Comparison of ENCODE assay signal across 8 mouse cellular contexts in genomic region chr9:42520587-42521084, GRCm38 (mm10). TPM values are rescaled to one million over a fixed set of nuclear protein-coding genes. Genes with fewer than 3 reads are reported as not detected.
DNase-seq lines count a peak whose midpoint lies in the region; ATAC-seq lines count a peak whose summit lies in the region.

No protein-coding gene starts in this region.

- peak; percentile 62 for DNase-seq in embryo, embryonic 11 days
- peak; percentile 30 for DNase-seq in kidney, postnatal 14 days
- DNase-seq in thymus, postnatal 4 days: peak; percentile 74

- H3K4me2 ChIP-seq in heart, embryonic 15.5 days: peak overlapping the region; percentile 66
- peak overlapping the region; percentile 52 for H3K4me2 ChIP-seq in liver, embryonic 12.5 days
- H3K4me2 ChIP-seq in neural tube, embryonic 13.5 days: peak overlapping the region; percentile 66

- H3K27ac ChIP-seq in heart, embryonic 15.5 days: no peak overlapping the region
- no peak overlapping the region for H3K27ac ChIP-seq in liver, embryonic 12.5 days
- H3K27ac ChIP-seq in neural tube, embryonic 13.5 days (replicated peaks): peak overlapping the region; percentile 54

- peak overlapping the region; percentile 72 for H3K4me3 ChIP-seq in megakaryocyte, embryonic 14.5 days (replicated peaks)
- H3K4me3 ChIP-seq in heart, embryonic 15.5 days: peak overlapping the region; percentile 40
- 0 out of 2 replicates have a peak overlapping the region, but pooled peaks have one; percentile 13 for H3K4me3 ChIP-seq in liver, embryonic 12.5 days
- H3K4me3 ChIP-seq in neural tube, embryonic 13.5 days: peak overlapping the region; percentile 35

- no peaks in the 10 kb centered on the region for H3K36me3 ChIP-seq in megakaryocyte, embryonic 14.5 days (replicated peaks; ENCODE audit: low read length)
- no peaks in the 10 kb centered on the region for H3K36me3 ChIP-seq in heart, embryonic 15.5 days
- no peaks in the 10 kb centered on the region for H3K36me3 ChIP-seq in liver, embryonic 12.5 days
- 0 out of 2 replicates have a peak, but pooled peaks cover 4% of the 10 kb centered on the region for H3K36me3 ChIP-seq in neural tube, embryonic 13.5 days

- peak overlapping the region; percentile 30; the same call in 1 of the 2 replicates for H3K9ac ChIP-seq in heart, embryonic 15.5 days
- no peak overlapping the region for H3K9ac ChIP-seq in liver, embryonic 12.5 days
- peak overlapping the region; percentile 67 for H3K9ac ChIP-seq in neural tube, embryonic 13.5 days

- H3K4me1 ChIP-seq in megakaryocyte, embryonic 14.5 days: peaks cover 6% of the 10 kb centered on the region
- H3K4me1 ChIP-seq in heart, embryonic 15.5 days (replicated peaks): peaks cover 8% of the 10 kb centered on the region
- H3K4me1 ChIP-seq in liver, embryonic 12.5 days: no peaks in the 10 kb centered on the region
- H3K4me1 ChIP-seq in neural tube, embryonic 13.5 days (replicated peaks): peaks cover 20% of the 10 kb centered on the region

- peaks cover 55% of the 10 kb centered on the region for H3K27me3 ChIP-seq in megakaryocyte, embryonic 14.5 days (replicated peaks)
- peaks cover 52% of the 10 kb centered on the region for H3K27me3 ChIP-seq in heart, embryonic 15.5 days
- H3K27me3 ChIP-seq in liver, embryonic 12.5 days (replicated peaks): peaks cover 37% of the 10 kb centered on the region
- peaks cover 30% of the 10 kb centered on the region for H3K27me3 ChIP-seq in neural tube, embryonic 13.5 days

- H3K9me3 ChIP-seq in megakaryocyte, embryonic 14.5 days: peaks cover 12% of the 10 kb centered on the region; the same call in 1 of the 2 replicates
- H3K9me3 ChIP-seq in heart, embryonic 15.5 days (replicated peaks): no peaks in the 10 kb centered on the region
- no peaks in the 10 kb centered on the region for H3K9me3 ChIP-seq in liver, embryonic 12.5 days (replicated peaks)
- no peaks in the 10 kb centered on the region for H3K9me3 ChIP-seq in neural tube, embryonic 13.5 days

- no peak for ATAC-seq in megakaryocyte, adult 5-6 weeks (ENCODE audit: poor library complexity, severe bottlenecking)
- ATAC-seq in heart, embryonic 15.5 days (replicated peaks; ENCODE audit: insufficient number of reproducible peaks, insufficient read depth, low FRiP score, low read depth): 0 out of 2 replicates have a peak, but pooled peaks have one; percentile 43
- ATAC-seq in liver, embryonic 12.5 days: no peak
- ATAC-seq in neural tube, embryonic 13.5 days (ENCODE audit: low read depth): peak; percentile 76

- WGBS in heart, embryonic 15.5 days: 4% methylated on average over 36 of the region's 36 CpGs
- 9% methylated on average over 36 of the region's 36 CpGs for WGBS in liver, embryonic 12.5 days (ENCODE audit: insufficient replicate concordance)
- WGBS in neural tube, embryonic 13.5 days: 2% methylated on average over 35 of the region's 36 CpGs

RNA-seq across cellular contexts. Expression of gene Tbcel, which starts 13.0 kb away (rescaled TPM):
- polyA plus RNA-seq in megakaryocyte, embryonic 14.5 days (2012; ENCODE audit: insufficient read depth, low replicate concordance): 2.0 TPM in 1 of 2 replicates, not detected in the other
- 10.1 and 10.5 TPM in 2 replicates for total RNA-seq in megakaryocyte, adult 5-6 weeks (2015)
- total RNA-seq in megakaryocyte, adult 5-6 weeks (2017): 13.2 and 15.0 TPM in 2 replicates
- 2.5 and 3.2 TPM in 2 replicates for polyA plus RNA-seq in heart, embryonic 15.5 days (2015; fragmentation: Nextera tagmentation; extraction: Ambion mirVana)
- 10.0 and 10.7 TPM in 2 replicates for polyA plus RNA-seq in liver, embryonic 12.5 days (2016; fragmentation: Nextera tagmentation; extraction: Ambion mirVana)
- 4.9 and 5.0 TPM in 2 replicates for polyA plus RNA-seq in neural tube, embryonic 13.5 days (2015; fragmentation: Nextera tagmentation; extraction: Ambion mirVana)

Comparison
In these comparisons a context has a peak if more than half of its experiments do, and no peak if none do; other contexts are left out.
1. H3K4me3 ChIP-seq: peak in every context shown above with its lines; median percentile 72 in megakaryocyte, embryonic 14.5 days; 40 in heart, embryonic 15.5 days; 35 in neural tube, embryonic 13.5 days; 13 in liver, embryonic 12.5 days.
2. ATAC-seq: peak in heart, embryonic 15.5 days (single experiment) and neural tube, embryonic 13.5 days (single experiment); none in megakaryocyte, adult 5-6 weeks (single experiment) and liver, embryonic 12.5 days (single experiment).
3. Peak in every context shown above with its lines, with median percentiles within 50 percentile points of each other: DNase-seq and H3K4me2 ChIP-seq.